Mouse (Mus musculus): ENCODE measurements around the gene Fpgs. TPM values are rescaled to one million over a fixed set of nuclear protein-coding genes. Genes with fewer than 3 reads are reported as not detected.

Gene Fpgs
- polyA plus RNA-seq, 1 experiment from 2014 or later, result 45.1 TPM

DNA sequence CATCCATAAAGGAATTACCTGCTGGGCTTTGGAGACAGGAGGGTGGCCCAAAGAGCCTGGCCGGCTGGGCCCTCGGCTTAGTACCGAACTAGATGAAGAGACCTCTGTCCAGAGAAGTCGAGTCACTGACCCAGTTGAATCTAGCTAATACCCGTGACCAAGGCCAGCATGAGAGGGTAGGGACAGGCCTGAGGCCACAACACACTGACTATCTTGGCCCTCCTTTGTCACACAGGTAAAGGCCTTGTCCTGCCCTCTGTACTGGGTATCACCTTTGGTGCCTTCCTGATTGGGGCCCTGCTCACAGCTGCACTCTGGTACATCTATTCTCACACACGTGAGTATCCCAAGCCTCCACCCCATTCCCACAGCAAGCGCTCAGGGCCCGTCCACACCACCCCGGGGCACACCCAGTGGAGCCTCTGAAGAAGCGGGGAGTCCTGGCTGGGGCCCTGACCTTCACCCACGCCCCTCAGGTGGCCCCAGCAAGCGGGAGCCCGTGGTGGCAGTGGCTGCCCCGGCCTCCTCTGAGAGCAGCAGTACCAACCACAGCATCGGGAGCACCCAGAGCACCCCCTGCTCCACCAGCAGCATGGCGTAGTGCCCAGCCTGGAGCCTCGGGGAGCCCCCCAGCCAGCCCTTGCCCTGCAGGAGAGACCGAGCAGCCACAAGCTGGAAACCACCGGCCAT lies 22.8 kb downstream of the Fpgs start:
- H3K27ac ChIP-seq (ENCODE audit: low read length), result no peak overlapping the region
- H3K36me3 ChIP-seq (ENCODE audit: insufficient read depth, low read length), result peaks cover 42% of the 10 kb centered on the region
- H3K9ac ChIP-seq (replicated peaks; ENCODE audit: low read length), result no peak overlapping the region
- H3K9me3 ChIP-seq (ENCODE audit: low read length), result no peaks in the 10 kb centered on the region
- peaks cover 10% of the 10 kb centered on the region; the same call in 1 of the 2 replicates for H3K4me1 ChIP-seq (ENCODE audit: insufficient read depth, low read length)
- H3K4me3 ChIP-seq (ENCODE audit: low read length), result no peak overlapping the region
- no peak overlapping the region for H3K4me2 ChIP-seq (replicated peaks; ENCODE audit: low read depth, low read length)
- no peak for ATAC-seq (ENCODE audit: low FRiP score, low TSS enrichment)
- WGBS, result 87% methylated on average over 19 of the region's 19 CpGs
- no peaks in the 10 kb centered on the region for H3K27me3 ChIP-seq (ENCODE audit: insufficient read depth, low read length)

DNA sequence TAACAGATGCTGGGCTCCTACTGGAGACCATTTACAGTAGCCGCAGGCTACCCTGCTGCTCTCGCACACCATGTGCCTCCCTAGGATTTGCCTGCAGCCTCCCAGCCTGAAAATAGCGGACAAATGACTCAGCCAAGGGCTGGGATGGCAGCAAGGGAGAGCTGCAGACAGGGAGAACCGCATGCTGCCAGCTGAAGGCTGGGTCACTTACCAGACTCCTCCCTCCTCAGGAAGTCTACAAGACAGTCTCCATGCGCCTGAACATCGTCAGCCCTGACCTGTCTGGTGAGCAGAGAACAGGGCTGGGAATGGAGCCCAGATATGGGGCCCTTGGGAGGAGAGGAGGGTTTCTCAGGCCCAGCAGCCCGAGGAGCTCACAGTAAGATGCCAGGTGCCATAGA lies 23.9 kb downstream of the Fpgs start:
- WGBS, result 38% methylated on average over 7 of the region's 7 CpGs
- no peak for ATAC-seq (ENCODE audit: low FRiP score, low TSS enrichment)
- Histone ChIP-seq H3K27me3 (ENCODE audit: insufficient read depth, low read length) (no peaks in the 10 kb centered on the region), H3K4me1 (ENCODE audit: insufficient read depth, low read length) (peaks cover 10% of the 10 kb centered on the region; the same call in 1 of the 2 replicates), H3K36me3 (ENCODE audit: insufficient read depth, low read length) (peaks cover 42% of the 10 kb centered on the region), H3K27ac (ENCODE audit: low read length) (peak overlapping the region; percentile 27; the same call in 1 of the 2 replicates), H3K4me2 (replicated peaks; ENCODE audit: low read depth, low read length) (no peak overlapping the region), H3K9me3 (ENCODE audit: low read length) (no peaks in the 10 kb centered on the region), H3K9ac (replicated peaks; ENCODE audit: low read length) (no peak overlapping the region), H3K4me3 (ENCODE audit: low read length) (no peak overlapping the region)

DNA sequence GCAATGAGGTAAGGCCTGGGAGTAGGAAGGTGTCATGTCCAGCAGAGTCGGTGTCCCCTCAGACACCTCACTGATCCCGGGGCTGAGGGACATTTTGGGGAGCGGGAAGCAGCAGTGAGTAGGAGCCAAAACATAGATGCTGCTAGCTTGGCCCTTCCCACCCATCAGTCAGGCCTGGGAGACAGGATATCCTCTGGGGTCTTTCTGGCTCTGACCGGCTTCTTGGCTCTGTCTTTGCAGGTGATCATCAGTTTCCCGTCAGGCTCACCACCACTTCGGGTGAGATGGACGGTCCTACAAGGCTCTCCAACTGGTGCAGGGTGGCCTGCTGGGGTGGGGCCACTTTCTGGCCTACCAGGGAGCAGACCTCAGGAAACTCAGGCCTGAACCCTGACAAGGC lies 26.3 kb downstream of the Fpgs start:
- WGBS, result 87% methylated on average over 7 of the region's 7 CpGs
- Histone ChIP-seq H3K9me3 (ENCODE audit: low read length) (no peaks in the 10 kb centered on the region), H3K4me1 (ENCODE audit: insufficient read depth, low read length) (peaks cover 10% of the 10 kb centered on the region; the same call in 1 of the 2 replicates), H3K36me3 (ENCODE audit: insufficient read depth, low read length) (peaks cover 33% of the 10 kb centered on the region), H3K4me2 (replicated peaks; ENCODE audit: low read depth, low read length) (no peak overlapping the region), H3K4me3 (ENCODE audit: low read length) (no peak overlapping the region), H3K27ac (ENCODE audit: low read length) (no peak overlapping the region), H3K9ac (replicated peaks; ENCODE audit: low read length) (no peak overlapping the region), H3K27me3 (ENCODE audit: insufficient read depth, low read length) (no peaks in the 10 kb centered on the region)
- ATAC-seq (ENCODE audit: low FRiP score, low TSS enrichment), result no peak

DNA sequence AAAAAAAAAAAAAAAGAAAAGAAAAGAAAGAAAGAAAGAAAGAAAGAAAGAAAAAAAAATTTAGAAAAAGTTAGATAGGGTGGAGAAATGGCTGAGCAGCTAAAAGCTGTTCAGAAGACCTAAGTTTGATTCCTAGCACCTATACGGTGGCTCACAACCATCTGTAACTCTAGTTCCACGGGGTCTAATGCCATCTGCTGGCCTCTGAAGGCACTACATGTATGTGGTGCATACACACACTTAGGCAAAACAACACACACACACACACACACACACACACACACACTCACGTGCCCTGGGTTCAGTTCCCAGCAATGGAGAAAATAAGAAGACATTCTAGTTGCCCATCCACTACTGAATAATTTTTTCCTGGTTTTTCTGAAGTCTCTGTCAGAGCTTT lies 27.1 kb downstream of the Fpgs start:
- no peak overlapping the region for H3K9ac ChIP-seq (replicated peaks; ENCODE audit: low read length)
- peaks cover 32% of the 10 kb centered on the region for H3K36me3 ChIP-seq (ENCODE audit: insufficient read depth, low read length)
- no peak overlapping the region for H3K4me2 ChIP-seq (replicated peaks; ENCODE audit: low read depth, low read length)
- no peaks in the 10 kb centered on the region for H3K9me3 ChIP-seq (ENCODE audit: low read length)
- H3K4me1 ChIP-seq (ENCODE audit: insufficient read depth, low read length), result peaks cover 8% of the 10 kb centered on the region; the same call in 1 of the 2 replicates
- H3K27ac ChIP-seq (ENCODE audit: low read length), result no peak overlapping the region
- no peak for ATAC-seq (ENCODE audit: low FRiP score, low TSS enrichment)
- WGBS, result 92% methylated on average over 3 of the region's 3 CpGs
- no peak overlapping the region for H3K4me3 ChIP-seq (ENCODE audit: low read length)
- no peaks in the 10 kb centered on the region for H3K27me3 ChIP-seq (ENCODE audit: insufficient read depth, low read length)

DNA sequence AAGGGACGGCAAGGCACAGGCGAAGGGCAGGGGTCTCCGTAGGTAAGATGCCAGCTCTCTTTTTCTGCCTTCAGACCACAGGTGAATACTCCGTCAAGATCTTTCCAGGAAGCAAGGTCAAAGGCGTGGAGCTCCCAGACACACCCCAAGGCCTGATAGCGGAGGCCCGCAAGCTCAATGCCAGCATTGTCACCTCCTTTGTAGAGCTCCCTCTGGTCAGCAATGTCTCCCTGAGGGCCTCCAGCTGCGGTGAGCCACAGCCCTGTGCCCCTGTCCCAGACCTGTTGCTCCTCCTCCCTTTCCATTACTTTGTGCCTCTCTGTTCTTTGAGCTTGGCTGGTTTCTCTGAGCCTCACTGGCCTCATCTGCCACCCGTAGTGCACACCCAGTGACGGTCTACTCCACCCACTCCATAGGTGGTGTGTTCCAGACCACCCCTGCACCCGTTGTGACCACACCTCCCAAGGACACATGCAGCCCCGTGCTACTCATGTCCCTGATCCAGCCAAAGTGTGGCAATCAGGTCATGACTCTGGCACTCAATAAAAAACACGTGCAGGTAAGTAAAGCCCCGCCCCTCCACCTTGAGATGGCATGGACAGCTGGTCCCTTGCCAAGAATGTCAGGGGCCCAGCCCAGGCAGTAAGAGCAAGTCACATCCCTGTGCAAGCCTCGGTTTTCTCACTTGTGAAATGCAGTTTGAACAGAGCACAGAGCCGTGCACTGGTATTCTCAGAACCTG lies 30.6 kb downstream of the Fpgs start:
- ATAC-seq (ENCODE audit: low FRiP score, low TSS enrichment), result peak; percentile 40; the same call in 1 of the 2 replicates
- Histone ChIP-seq H3K4me3 (ENCODE audit: low read length) (no peak overlapping the region), H3K4me1 (ENCODE audit: insufficient read depth, low read length) (no peaks in the 10 kb centered on the region), H3K27ac (ENCODE audit: low read length) (no peak overlapping the region), H3K4me2 (replicated peaks; ENCODE audit: low read depth, low read length) (no peak overlapping the region), H3K27me3 (ENCODE audit: insufficient read depth, low read length) (no peaks in the 10 kb centered on the region), H3K9me3 (ENCODE audit: low read length) (no peaks in the 10 kb centered on the region), H3K36me3 (ENCODE audit: insufficient read depth, low read length) (peaks cover 32% of the 10 kb centered on the region), H3K9ac (replicated peaks; ENCODE audit: low read length) (no peak overlapping the region)
- WGBS, result 70% methylated on average over 16 of the region's 16 CpGs

DNA sequence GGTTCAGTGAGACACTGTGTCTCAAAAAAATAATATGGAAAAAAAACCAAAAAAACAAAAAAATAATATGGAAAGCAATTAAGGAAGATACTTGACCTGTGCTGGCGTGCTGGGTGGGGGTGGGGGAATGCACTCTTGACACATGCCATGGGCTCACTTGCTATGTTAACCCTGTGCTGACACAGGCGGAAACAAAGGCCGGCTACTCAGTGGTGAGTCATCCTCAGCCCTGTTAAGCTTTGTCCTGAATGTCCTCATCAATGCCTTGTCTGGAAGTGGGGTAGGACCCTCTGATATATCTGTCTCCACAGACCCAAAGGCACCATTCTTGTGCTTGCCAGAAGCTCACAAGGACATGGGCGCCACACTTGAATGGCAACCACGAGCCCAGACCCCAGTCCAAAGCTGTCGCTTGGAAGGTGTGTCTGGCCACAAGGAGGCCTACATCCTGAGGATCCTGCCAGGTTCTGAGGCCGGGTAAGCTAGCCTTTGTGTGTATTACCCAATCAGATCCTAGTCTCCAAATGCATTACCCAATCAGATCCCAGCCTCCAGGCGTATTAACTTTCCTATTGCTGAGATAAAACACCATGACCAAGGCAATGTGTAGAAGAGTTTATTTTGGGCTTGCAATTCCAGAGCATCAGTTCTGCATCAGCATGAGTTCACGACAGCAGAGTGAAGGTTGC lies 31.9 kb downstream of the Fpgs start:
- H3K36me3 ChIP-seq (ENCODE audit: insufficient read depth, low read length), result peaks cover 30% of the 10 kb centered on the region
- H3K9ac ChIP-seq (replicated peaks; ENCODE audit: low read length), result no peak overlapping the region
- ATAC-seq (ENCODE audit: low FRiP score, low TSS enrichment), result no peak
- H3K27me3 ChIP-seq (ENCODE audit: insufficient read depth, low read length), result no peaks in the 10 kb centered on the region
- no peaks in the 10 kb centered on the region for H3K9me3 ChIP-seq (ENCODE audit: low read length)
- H3K4me3 ChIP-seq (ENCODE audit: low read length), result no peak overlapping the region
- WGBS, result 73% methylated on average over 9 of the region's 9 CpGs
- H3K4me1 ChIP-seq (ENCODE audit: insufficient read depth, low read length), result no peaks in the 10 kb centered on the region
- no peak overlapping the region for H3K27ac ChIP-seq (ENCODE audit: low read length)
- H3K4me2 ChIP-seq (replicated peaks; ENCODE audit: low read depth, low read length), result no peak overlapping the region

DNA sequence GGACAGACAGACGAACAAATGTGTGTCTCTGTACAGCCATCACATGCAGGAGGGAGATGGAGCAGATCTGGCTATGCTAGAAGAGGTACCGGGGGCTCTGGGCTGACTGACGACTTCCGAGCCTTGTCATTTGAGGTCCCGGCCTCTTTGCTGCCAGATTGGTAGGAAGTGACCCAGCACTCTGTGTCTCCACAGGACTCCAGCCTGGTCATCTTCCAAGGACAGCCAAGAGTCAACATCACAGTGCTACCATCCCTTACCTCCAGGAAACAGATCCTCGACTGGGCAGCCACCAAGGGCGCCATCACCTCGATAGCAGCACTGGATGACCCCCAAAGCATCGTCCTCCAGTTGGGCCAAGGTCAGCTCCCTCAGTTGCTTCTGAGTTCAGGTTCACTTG lies 32.8 kb downstream of the Fpgs start:
- H3K4me1 ChIP-seq (ENCODE audit: insufficient read depth, low read length), result peaks cover 2% of the 10 kb centered on the region; the same call in 1 of the 2 replicates
- H3K9ac ChIP-seq (replicated peaks; ENCODE audit: low read length), result no peak overlapping the region
- H3K9me3 ChIP-seq (ENCODE audit: low read length), result no peaks in the 10 kb centered on the region
- H3K27ac ChIP-seq (ENCODE audit: low read length), result no peak overlapping the region
- WGBS, result 88% methylated on average over 9 of the region's 9 CpGs
- H3K36me3 ChIP-seq (ENCODE audit: insufficient read depth, low read length), result peaks cover 26% of the 10 kb centered on the region
- ATAC-seq (ENCODE audit: low FRiP score, low TSS enrichment), result no peak
- H3K4me3 ChIP-seq (ENCODE audit: low read length), result no peak overlapping the region
- no peaks in the 10 kb centered on the region for H3K27me3 ChIP-seq (ENCODE audit: insufficient read depth, low read length)
- no peak overlapping the region for H3K4me2 ChIP-seq (replicated peaks; ENCODE audit: low read depth, low read length)

DNA sequence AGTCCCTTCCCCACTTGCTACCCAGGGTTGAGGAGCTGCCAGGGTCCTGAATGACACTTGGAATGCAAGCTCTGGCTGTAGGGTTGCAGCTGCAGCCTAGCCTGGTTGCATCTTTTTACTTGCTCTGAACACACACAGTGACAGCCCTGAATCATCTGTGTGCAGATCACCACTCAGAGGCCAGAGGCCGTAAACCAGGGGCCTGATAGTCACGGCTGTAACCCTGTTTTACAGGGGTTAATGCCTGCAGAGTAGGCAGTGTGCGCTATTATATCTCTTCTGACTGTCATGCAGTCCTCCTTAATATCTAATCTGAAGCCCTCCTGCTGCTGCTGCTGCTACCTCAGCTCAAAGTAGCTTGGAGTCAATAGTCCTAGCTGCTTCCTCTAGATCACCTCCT lies 34.1 kb downstream of the Fpgs start:
- Histone ChIP-seq H3K4me3 (ENCODE audit: low read length) (no peak overlapping the region), H3K9ac (replicated peaks; ENCODE audit: low read length) (no peak overlapping the region), H3K4me1 (ENCODE audit: insufficient read depth, low read length) (peaks cover 7% of the 10 kb centered on the region; the same call in 1 of the 2 replicates), H3K9me3 (ENCODE audit: low read length) (no peaks in the 10 kb centered on the region), H3K36me3 (ENCODE audit: insufficient read depth, low read length) (peaks cover 14% of the 10 kb centered on the region), H3K4me2 (replicated peaks; ENCODE audit: low read depth, low read length) (no peak overlapping the region), H3K27ac (ENCODE audit: low read length) (no peak overlapping the region), H3K27me3 (ENCODE audit: insufficient read depth, low read length) (no peaks in the 10 kb centered on the region)
- 44% methylated on average over 3 of the region's 3 CpGs for WGBS
- no peak for ATAC-seq (ENCODE audit: low FRiP score, low TSS enrichment)

DNA sequence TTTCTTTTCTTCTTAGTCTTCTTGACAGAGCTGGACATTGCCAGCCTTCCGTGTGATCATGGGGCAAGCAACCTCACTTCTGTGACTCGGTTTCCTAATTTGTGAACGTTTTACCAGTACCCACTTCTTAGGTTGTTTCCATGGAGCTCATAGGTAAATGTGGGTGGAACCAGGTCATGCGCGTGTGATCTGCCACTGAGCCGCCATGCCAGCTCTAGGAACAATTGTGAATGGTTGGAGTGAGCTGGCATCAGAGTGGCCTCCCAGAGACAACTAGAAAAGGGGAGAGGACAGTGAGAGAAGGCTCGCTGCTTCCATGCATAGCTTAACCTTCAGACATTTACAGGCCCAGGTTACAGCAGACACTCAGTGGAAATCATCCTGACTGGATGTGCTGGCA lies 35.8 kb downstream of the Fpgs start:
- no peaks in the 10 kb centered on the region for H3K27me3 ChIP-seq (ENCODE audit: insufficient read depth, low read length)
- no peaks in the 10 kb centered on the region for H3K9me3 ChIP-seq (ENCODE audit: low read length)
- H3K4me2 ChIP-seq (replicated peaks; ENCODE audit: low read depth, low read length), result no peak overlapping the region
- 92% methylated on average over 7 of the region's 7 CpGs for WGBS
- no peak overlapping the region for H3K4me3 ChIP-seq (ENCODE audit: low read length)
- peaks cover 5% of the 10 kb centered on the region; the same call in 1 of the 2 replicates for H3K36me3 ChIP-seq (ENCODE audit: insufficient read depth, low read length)
- no peak overlapping the region for H3K9ac ChIP-seq (replicated peaks; ENCODE audit: low read length)
- ATAC-seq (ENCODE audit: low FRiP score, low TSS enrichment), result no peak
- peaks cover 7% of the 10 kb centered on the region; the same call in 1 of the 2 replicates for H3K4me1 ChIP-seq (ENCODE audit: insufficient read depth, low read length)
- H3K27ac ChIP-seq (ENCODE audit: low read length), result no peak overlapping the region

All from kidney, embryonic 16.5 days (tissue).